Mouse (Mus musculus) hindbrain, embryonic 13.5 days (tissue): ENCODE results near the gene Dnajc22. TPM values are rescaled to one million over a fixed set of nuclear protein-coding genes. Genes with fewer than 3 reads are reported as not detected.

Experiments used
- ATAC-seq: fragments of 200-750 bp; cut with Nextera tagmentation; 2 replicates; pipeline ENCODE4 v1.8.0; 2017; ENCODE audit warnings: moderate TSS enrichment; ENCODE audit not compliant: low FRiP score
- H3K27ac ChIP-seq: fragments of 300-500 bp; sonication (generic); 2 replicates; pipeline ENCODE4 v1.5.1; 2015; ENCODE audit warnings: inconsistent platforms, mild to moderate bottlenecking, moderate library complexity
- H3K27me3 ChIP-seq: fragments of 300-500 bp; sonication (generic); 2 replicates; pipeline ENCODE4 v1.6.1; 2015; ENCODE audit warnings: mild to moderate bottlenecking, inconsistent platforms
- H3K36me3 ChIP-seq: fragments of 300-500 bp; sonication (generic); 2 replicates; pipeline ENCODE4 v1.6.1; 2015; ENCODE audit warnings: mild to moderate bottlenecking, inconsistent platforms
- H3K4me1 ChIP-seq: fragments of 300-500 bp; sonication (generic); replicated peaks from 2 replicates; pipeline ENCODE4 v1.6.1; 2015; ENCODE audit warnings: inconsistent platforms
- H3K4me2 ChIP-seq: fragments of 300-500 bp; sonication (generic); 2 replicates; pipeline ENCODE4 v1.6.1; 2015; ENCODE audit warnings: inconsistent platforms, mild to moderate bottlenecking, moderate library complexity
- H3K4me3 ChIP-seq: fragments of 300-500 bp; sonication (generic); 2 replicates; pipeline ENCODE4 v1.5.1; 2015; ENCODE audit warnings: mild to moderate bottlenecking, inconsistent platforms
- H3K9ac ChIP-seq: fragments of 300-500 bp; sonication (generic); 2 replicates; pipeline ENCODE4 v1.6.1; 2015; ENCODE audit warnings: mild to moderate bottlenecking, inconsistent platforms
- H3K9me3 ChIP-seq: fragments of 300-500 bp; sonication (generic); 2 replicates; pipeline ENCODE4 v1.6.1; 2016; ENCODE audit warnings: inconsistent platforms
- WGBS: fragments of 180-500 bp; shearing (Covaris S2); methylation state at CpG from one replicate; pipeline ENCODE4 v1.1.7; 2015; 5-methylcytosine and 5-hydroxymethylcytosine counted together
- polyA plus RNA-seq: library from polyadenylated mRNA; unstranded; fragments of >200 nt; fragmentation: Nextera tagmentation; extraction: Ambion mirVana; gene quantifications from 2 replicates; pipeline ENCODE4 v1.2.1, GENCODE M21; 2015

Dnajc22 gene
- polyA plus RNA-seq, 1 experiment from 2014 or later, result 1.3 TPM

- Histone ChIP-seq H3K9ac (peak overlapping the region; percentile 84), H3K4me2 (peak overlapping the region; percentile 62), H3K4me1 (peaks cover 44% of the 10 kb centered on the region), H3K27ac (peak overlapping the region; percentile 96), H3K27me3 (no peaks in the 10 kb centered on the region; the same call in 1 of the 2 replicates), H3K4me3 (peak overlapping the region; percentile 67), H3K36me3 (no peaks in the 10 kb centered on the region), H3K9me3 (no peaks in the 10 kb centered on the region)
- peak; percentile 92 for ATAC-seq
- under 1% methylated on average over 97 of the region's 115 CpGs for WGBS
Measured at GRCm38 (mm10) chr15:99126081-99126815, 33.3 kb downstream of the Dnajc22 start.

- no peaks in the 10 kb centered on the region; the same call in 1 of the 2 replicates for H3K27me3 ChIP-seq
- peak overlapping the region; percentile 67 for H3K4me3 ChIP-seq
- H3K9me3 ChIP-seq, result no peaks in the 10 kb centered on the region
- WGBS, result under 1% methylated on average over 35 of the region's 35 CpGs
- peak; percentile 56 for ATAC-seq
- H3K9ac ChIP-seq, result peak overlapping the region; percentile 84
- H3K36me3 ChIP-seq, result no peaks in the 10 kb centered on the region
- peak overlapping the region; percentile 62 for H3K4me2 ChIP-seq
- H3K4me1 ChIP-seq, result peaks cover 50% of the 10 kb centered on the region
- peak overlapping the region; percentile 96 for H3K27ac ChIP-seq
Measured at GRCm38 (mm10) chr15:99126816-99127365, 33.9 kb downstream of the Dnajc22 start.

- H3K9ac ChIP-seq, result peak overlapping the region; percentile 84
- H3K27ac ChIP-seq, result no peak overlapping the region
- peak overlapping the region; percentile 62 for H3K4me2 ChIP-seq
- peaks cover 51% of the 10 kb centered on the region for H3K4me1 ChIP-seq
- no peaks in the 10 kb centered on the region; the same call in 1 of the 2 replicates for H3K27me3 ChIP-seq
- H3K4me3 ChIP-seq, result peak overlapping the region; percentile 67
- no peaks in the 10 kb centered on the region for H3K9me3 ChIP-seq
- ATAC-seq, result no peak
- H3K36me3 ChIP-seq, result no peaks in the 10 kb centered on the region
- WGBS, result 55% methylated on average over 6 of the region's 6 CpGs
Measured at GRCm38 (mm10) chr15:99127851-99128522, 35.0 kb downstream of the Dnajc22 start.

- H3K4me2 ChIP-seq, result no peak overlapping the region
Measured at GRCm38 (mm10) chr15:99129441-99129840, 36.5 kb downstream of the Dnajc22 start.

GRCm38 (mm10) chr15:99129956-99130910 lies 37.3 kb downstream of the Dnajc22 start:
- Histone ChIP-seq H3K27me3 (no peaks in the 10 kb centered on the region), H3K27ac (no peak overlapping the region), H3K4me2 (no peak overlapping the region), H3K9ac (peak overlapping the region; percentile 46), H3K9me3 (no peaks in the 10 kb centered on the region), H3K4me1 (peaks cover 51% of the 10 kb centered on the region), H3K4me3 (no peak overlapping the region), H3K36me3 (no peaks in the 10 kb centered on the region)
- ATAC-seq, result no peak
- WGBS, result 75% methylated on average over 22 of the region's 22 CpGs

More at GRCm38 (mm10) chr15:99129441-99129840, 36.5 kb downstream of the Dnajc22 start:
- Histone ChIP-seq H3K4me3 (no peak overlapping the region), H3K4me1 (peaks cover 51% of the 10 kb centered on the region), H3K9ac (peak overlapping the region; percentile 46; the same call in 1 of the 2 replicates), H3K36me3 (no peaks in the 10 kb centered on the region), H3K27me3 (no peaks in the 10 kb centered on the region; the same call in 1 of the 2 replicates), H3K9me3 (no peaks in the 10 kb centered on the region), H3K27ac (no peak overlapping the region)
- ATAC-seq, result no peak
- WGBS, result 59% methylated on average over 11 of the region's 11 CpGs

- Histone ChIP-seq H3K4me1 (peaks cover 13% of the 10 kb centered on the region), H3K27ac (no peak overlapping the region), H3K9ac (no peak overlapping the region), H3K27me3 (no peaks in the 10 kb centered on the region), H3K4me3 (no peak overlapping the region), H3K4me2 (no peak overlapping the region), H3K9me3 (no peaks in the 10 kb centered on the region), H3K36me3 (peaks cover 9% of the 10 kb centered on the region)
- no peak for ATAC-seq
- 90% methylated on average over 5 of the region's 5 CpGs for WGBS
Measured at GRCm38 (mm10) chr15:99138389-99138788, 45.4 kb downstream of the Dnajc22 start.

GRCm38 (mm10) chr15:99139669-99140068 lies 46.7 kb downstream of the Dnajc22 start:
- H3K9ac ChIP-seq, result 0 out of 2 replicates have a peak overlapping the region, but pooled peaks have one; percentile 24
- H3K4me1 ChIP-seq, result peaks cover 13% of the 10 kb centered on the region
- H3K27ac ChIP-seq, result peak overlapping the region; percentile 62
- H3K36me3 ChIP-seq, result peaks cover 9% of the 10 kb centered on the region
- H3K9me3 ChIP-seq, result no peaks in the 10 kb centered on the region
- WGBS, result 49% methylated on average over 6 of the region's 6 CpGs
- H3K4me2 ChIP-seq, result no peak overlapping the region
- no peak for ATAC-seq
- no peak overlapping the region for H3K4me3 ChIP-seq
- no peaks in the 10 kb centered on the region for H3K27me3 ChIP-seq

- Histone ChIP-seq H3K27ac (no peak overlapping the region), H3K9me3 (no peaks in the 10 kb centered on the region), H3K4me1 (no peaks in the 10 kb centered on the region), H3K27me3 (no peaks in the 10 kb centered on the region), H3K4me3 (no peak overlapping the region), H3K36me3 (peaks cover 58% of the 10 kb centered on the region), H3K4me2 (no peak overlapping the region), H3K9ac (no peak overlapping the region)
- 88% methylated on average over 7 of the region's 7 CpGs for WGBS
- ATAC-seq, result no peak
Measured at GRCm38 (mm10) chr15:99150516-99150915, 57.5 kb downstream of the Dnajc22 start.

GRCm38 (mm10) chr15:99151324-99151723 lies 58.4 kb downstream of the Dnajc22 start:
- H3K4me1 ChIP-seq, result no peaks in the 10 kb centered on the region
- H3K9ac ChIP-seq, result no peak overlapping the region
- H3K27ac ChIP-seq, result no peak overlapping the region
- H3K4me2 ChIP-seq, result no peak overlapping the region
- 84% methylated on average over 8 of the region's 8 CpGs for WGBS
- H3K36me3 ChIP-seq, result peaks cover 49% of the 10 kb centered on the region
- no peaks in the 10 kb centered on the region for H3K27me3 ChIP-seq
- ATAC-seq, result no peak
- H3K4me3 ChIP-seq, result no peak overlapping the region
- H3K9me3 ChIP-seq, result no peaks in the 10 kb centered on the region

- Histone ChIP-seq H3K4me3 (no peak overlapping the region), H3K4me2 (no peak overlapping the region), H3K27ac (no peak overlapping the region), H3K9me3 (no peaks in the 10 kb centered on the region), H3K4me1 (no peaks in the 10 kb centered on the region), H3K9ac (no peak overlapping the region), H3K36me3 (peaks cover 36% of the 10 kb centered on the region), H3K27me3 (no peaks in the 10 kb centered on the region)
- 93% methylated on average over 8 of the region's 8 CpGs for WGBS
- no peak for ATAC-seq
Measured at GRCm38 (mm10) chr15:99153466-99153865, 60.5 kb downstream of the Dnajc22 start.
